Mouse (Mus musculus): ENCODE results near the gene Ptpn1. TPM values are rescaled to one million over a fixed set of nuclear protein-coding genes. Genes with fewer than 3 reads are reported as not detected.

Gene Ptpn1
- polyA plus RNA-seq, 1 experiment, result 1.9 TPM

DNA sequence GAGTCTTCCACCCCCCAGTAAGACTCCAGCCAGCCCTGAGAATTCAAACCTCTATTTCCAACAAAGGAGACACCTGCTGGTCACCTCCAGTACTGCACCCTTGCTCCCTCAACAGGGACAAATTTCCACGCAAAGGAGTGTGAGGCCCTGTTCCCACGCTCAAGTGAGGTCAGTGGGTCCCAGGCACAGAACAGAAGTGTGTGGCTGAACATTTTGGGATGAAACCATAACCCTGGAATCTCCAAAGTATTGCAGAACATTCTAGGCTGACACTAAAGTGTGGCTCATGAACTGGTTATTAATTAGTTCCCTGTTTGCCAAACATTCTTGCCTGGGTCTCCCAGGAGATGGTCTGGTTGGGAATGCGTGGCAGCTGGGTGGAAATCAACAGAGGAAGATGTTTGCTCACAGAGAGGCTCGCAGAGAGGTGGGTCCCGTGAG lies 85.1 kb downstream of the Ptpn1 start:
- TF ChIP-seq TAL1 (IDR thresholded peaks at IDR 0.05; ENCODE audit: low read length) (no peak), GATA1 (IDR thresholded peaks at IDR 0.05; ENCODE audit: low read length) (no peak)
- H3K27me3 ChIP-seq (ENCODE audit: control insufficient read depth), result no peaks in the 10 kb centered on the region
- H3K4me1 ChIP-seq (ENCODE audit: control insufficient read depth), result no peaks in the 10 kb centered on the region; the same call in 1 of the 2 replicates
- H3K9me3 ChIP-seq (ENCODE audit: control insufficient read depth, low read length), result no peaks in the 10 kb centered on the region
- no peaks in the 10 kb centered on the region for H3K36me3 ChIP-seq (ENCODE audit: control insufficient read depth)
- no peak overlapping the region for H3K4me3 ChIP-seq (replicated peaks)

DNA sequence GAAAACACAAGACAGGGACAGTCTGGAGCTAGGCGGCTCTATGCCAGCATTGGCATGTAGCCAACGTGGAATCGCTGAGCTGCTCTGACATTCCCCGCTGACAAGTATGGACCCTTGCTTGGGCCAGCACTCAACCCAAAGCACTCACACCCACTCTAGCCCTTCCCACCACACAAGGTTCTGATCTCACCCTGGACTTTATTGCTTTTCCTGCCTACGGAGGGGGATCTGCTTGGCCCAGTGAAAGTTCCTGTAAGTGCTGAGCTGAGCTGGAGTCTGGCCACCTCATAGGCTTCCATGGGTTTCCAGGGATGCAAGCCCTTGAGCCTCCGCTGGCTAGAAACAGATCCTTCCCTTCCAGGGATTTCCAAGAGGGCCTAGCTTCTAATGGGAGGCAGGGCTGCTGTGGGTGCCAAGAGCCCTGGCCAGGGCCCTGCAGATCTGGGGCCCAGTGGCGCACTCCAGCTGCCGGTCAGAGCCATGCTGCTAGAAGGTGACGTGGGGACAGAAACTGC lies 87.4 kb downstream of the Ptpn1 start:
- no peaks in the 10 kb centered on the region for H3K27me3 ChIP-seq (ENCODE audit: control insufficient read depth)
- TF ChIP-seq TAL1 (IDR thresholded peaks at IDR 0.05; ENCODE audit: low read length), result no peak
- TF ChIP-seq GATA1 (IDR thresholded peaks at IDR 0.05; ENCODE audit: low read length), result no peak

DNA sequence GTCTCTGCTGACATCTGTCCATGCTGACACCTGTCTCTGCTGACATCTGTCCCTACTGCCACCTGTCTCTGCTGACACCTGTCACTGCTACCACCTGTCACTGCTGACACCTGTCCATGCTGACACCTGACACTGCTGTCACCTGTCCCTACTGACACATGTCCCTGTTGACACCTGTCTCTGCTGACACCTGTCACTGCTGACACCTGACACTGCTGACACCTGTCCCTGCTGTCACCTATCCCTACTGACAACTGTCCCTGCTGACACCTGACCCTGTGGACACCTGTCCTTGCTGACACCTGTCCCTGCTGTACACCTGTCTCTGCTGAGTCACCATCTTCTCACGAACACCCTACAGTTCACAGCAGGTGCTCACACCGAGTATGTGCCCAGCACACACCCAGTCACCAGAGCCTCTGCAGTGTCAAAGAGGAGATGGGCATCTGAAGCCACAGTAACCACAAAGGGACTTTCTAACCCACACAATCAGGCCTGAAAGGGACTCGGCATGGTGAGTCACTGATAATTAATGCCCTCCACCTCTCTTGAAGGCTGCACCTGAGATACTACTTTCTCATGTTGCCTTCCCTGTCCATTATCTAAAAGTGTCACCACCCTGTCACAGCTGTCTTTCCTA lies 92.0 kb downstream of the Ptpn1 start:
- Histone ChIP-seq H3K36me3 (ENCODE audit: control insufficient read depth) (no peaks in the 10 kb centered on the region), H3K27me3 (ENCODE audit: control insufficient read depth) (no peaks in the 10 kb centered on the region; the same call in 1 of the 2 replicates), H3K4me3 (replicated peaks) (no peak overlapping the region), H3K9me3 (ENCODE audit: control insufficient read depth, low read length) (peaks cover 5% of the 10 kb centered on the region), H3K4me1 (ENCODE audit: control insufficient read depth) (peaks cover 8% of the 10 kb centered on the region; the same call in 1 of the 2 replicates)
- TF ChIP-seq GATA1 (IDR thresholded peaks at IDR 0.05; ENCODE audit: low read length), result no peak
- TF ChIP-seq TAL1 (IDR thresholded peaks at IDR 0.05; ENCODE audit: low read length), result no peak

More for the DNA sequence above, 87.4 kb downstream of the Ptpn1 start:
- no peaks in the 10 kb centered on the region for H3K9me3 ChIP-seq (ENCODE audit: control insufficient read depth, low read length)
- H3K36me3 ChIP-seq (ENCODE audit: control insufficient read depth), result no peaks in the 10 kb centered on the region
- no peak overlapping the region for H3K4me3 ChIP-seq (replicated peaks)
- peaks cover 8% of the 10 kb centered on the region; the same call in 1 of the 2 replicates for H3K4me1 ChIP-seq (ENCODE audit: control insufficient read depth)

DNA sequence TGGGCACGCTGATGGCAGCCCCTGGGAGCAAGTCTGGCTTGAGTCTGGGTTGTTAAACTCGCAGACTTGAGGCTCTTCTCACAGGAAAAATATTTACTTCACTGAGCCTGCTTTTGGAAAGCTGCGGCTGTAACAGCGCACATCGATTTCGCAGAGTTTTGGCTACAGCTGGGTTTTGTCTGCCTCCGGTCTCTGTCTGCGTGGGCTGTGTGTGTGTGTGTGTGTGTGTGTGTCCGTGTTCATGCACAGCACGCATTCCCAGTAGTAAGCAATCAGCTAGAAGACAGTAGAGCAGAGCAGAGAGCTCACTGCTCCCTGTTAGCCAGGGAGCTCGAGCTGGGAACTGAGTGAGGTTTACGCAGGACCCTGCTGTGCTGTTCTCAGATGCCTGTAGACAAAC lies 93.3 kb downstream of the Ptpn1 start:
- peaks cover 8% of the 10 kb centered on the region; the same call in 1 of the 2 replicates for H3K4me1 ChIP-seq (ENCODE audit: control insufficient read depth)
- H3K36me3 ChIP-seq (ENCODE audit: control insufficient read depth), result no peaks in the 10 kb centered on the region
- H3K9me3 ChIP-seq (ENCODE audit: control insufficient read depth, low read length), result peaks cover 7% of the 10 kb centered on the region
- H3K27me3 ChIP-seq (ENCODE audit: control insufficient read depth), result no peaks in the 10 kb centered on the region; the same call in 1 of the 2 replicates
- TF ChIP-seq GATA1 (IDR thresholded peaks at IDR 0.05; ENCODE audit: low read length), result no peak
- TF ChIP-seq TAL1 (IDR thresholded peaks at IDR 0.05; ENCODE audit: low read length), result no peak
- H3K4me3 ChIP-seq (replicated peaks), result no peak overlapping the region

- Histone ChIP-seq H3K27me3 (ENCODE audit: control insufficient read depth) (no peaks in the 10 kb centered on the region; the same call in 1 of the 2 replicates), H3K4me1 (ENCODE audit: control insufficient read depth) (peaks cover 8% of the 10 kb centered on the region; the same call in 1 of the 2 replicates), H3K9me3 (ENCODE audit: control insufficient read depth, low read length) (peaks cover 7% of the 10 kb centered on the region), H3K4me3 (replicated peaks) (no peak overlapping the region), H3K36me3 (ENCODE audit: control insufficient read depth) (no peaks in the 10 kb centered on the region)
- TF ChIP-seq TAL1 (IDR thresholded peaks at IDR 0.05; ENCODE audit: low read length) (no peak), GATA1 (IDR thresholded peaks at IDR 0.05; ENCODE audit: low read length) (no peak)
Observed at GRCm38 (mm10) chr2:168025882-168026281, 94.0 kb downstream of the Ptpn1 start.

GRCm38 (mm10) chr2:168026467-168026866 lies 94.6 kb downstream of the Ptpn1 start:
- Histone ChIP-seq H3K36me3 (ENCODE audit: control insufficient read depth) (no peaks in the 10 kb centered on the region), H3K27me3 (ENCODE audit: control insufficient read depth) (no peaks in the 10 kb centered on the region; the same call in 1 of the 2 replicates), H3K4me1 (ENCODE audit: control insufficient read depth) (peaks cover 8% of the 10 kb centered on the region; the same call in 1 of the 2 replicates), H3K9me3 (ENCODE audit: control insufficient read depth, low read length) (peaks cover 7% of the 10 kb centered on the region), H3K4me3 (replicated peaks) (no peak overlapping the region)
- TF ChIP-seq TAL1 (IDR thresholded peaks at IDR 0.05; ENCODE audit: low read length) (no peak), GATA1 (IDR thresholded peaks at IDR 0.05; ENCODE audit: low read length) (no peak)

GRCm38 (mm10) chr2:168028376-168028775 lies 96.5 kb downstream of the Ptpn1 start:
- H3K4me1 ChIP-seq (ENCODE audit: control insufficient read depth), result peaks cover 20% of the 10 kb centered on the region

More at GRCm38 (mm10) chr2:168028376-168028775, 96.5 kb downstream of the Ptpn1 start:
- Histone ChIP-seq H3K4me3 (replicated peaks) (no peak overlapping the region), H3K27me3 (ENCODE audit: control insufficient read depth) (no peaks in the 10 kb centered on the region; the same call in 1 of the 2 replicates), H3K36me3 (ENCODE audit: control insufficient read depth) (no peaks in the 10 kb centered on the region), H3K9me3 (ENCODE audit: control insufficient read depth, low read length) (peaks cover 7% of the 10 kb centered on the region)
- TF ChIP-seq TAL1 (IDR thresholded peaks at IDR 0.05; ENCODE audit: low read length) (no peak), GATA1 (IDR thresholded peaks at IDR 0.05; ENCODE audit: low read length) (no peak)

Other genes with a start within 250 kb of the Ptpn1 start
- 4.3 and 4.7 TPM in 2 replicates for gene Cebpb, start 243.1 kb upstream of the Ptpn1 start, polyA plus RNA-seq (2012)
- gene Tmem189, start 242.2 kb upstream of the Ptpn1 start, polyA plus RNA-seq (2012), result 11.3 and 11.7 TPM in 2 replicates
- 0.09 and 0.13 TPM in 2 replicates for gene Ripor3, start 78.6 kb downstream of the Ptpn1 start, polyA plus RNA-seq (2012)
- 0.06 and 0.13 TPM in 2 replicates for gene Pard6b, start 148.9 kb downstream of the Ptpn1 start, polyA plus RNA-seq (2012)